Mouse (Mus musculus) myocyte (in vitro differentiated cells): ENCODE measurements around the gene Gipc1.

ENCODE experiments used
- E2F4 ChIP-seq: IDR thresholded peaks from one replicate; pipeline ENCODE4 v1.6.1; 2011; ENCODE audit warnings: mild to moderate bottlenecking, control low read depth, moderate library complexity; ENCODE audit not compliant: insufficient read depth
- MAX ChIP-seq: IDR thresholded peaks from one replicate; pipeline ENCODE4 v1.6.1; 2011; ENCODE audit warnings: low read depth, mild to moderate bottlenecking, control low read depth
- POLR2A ChIP-seq: IDR thresholded peaks from one replicate; pipeline ENCODE4 v1.6.1; 2011; ENCODE audit warnings: low read depth, mild to moderate bottlenecking, control low read depth, moderate library complexity; ENCODE audit not compliant: insufficient read length

DNA sequence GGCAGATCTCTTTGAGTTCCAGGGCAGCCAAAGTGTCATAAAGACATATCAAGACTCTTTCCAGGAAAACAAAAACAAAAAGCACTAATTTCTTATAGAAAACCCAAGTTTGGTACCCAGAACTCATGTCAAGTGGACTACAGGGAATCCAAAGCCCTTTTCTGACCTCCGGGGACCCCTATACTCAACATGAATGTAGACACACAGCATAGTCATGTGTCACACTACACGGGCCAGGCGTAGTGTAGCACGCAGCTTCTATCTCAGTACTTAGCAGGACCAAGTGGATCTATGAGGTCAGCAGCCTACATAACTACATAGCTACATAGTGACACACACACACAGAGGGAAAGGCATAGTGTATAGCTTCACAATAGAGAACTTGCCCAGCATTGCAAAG, 38.8 kb upstream of the Gipc1 start:
- TF ChIP-seq POLR2A (no peak), MAX (no peak), E2F4 (no peak)
